Mouse (Mus musculus) left cerebral cortex, postnatal 10 days (tissue): ENCODE results near the gene 2610507B11Rik. TPM values are rescaled to one million over a fixed set of nuclear protein-coding genes. Genes with fewer than 3 reads are reported as not detected.

Source experiments
- DNase-seq, 2 experiments: peaks; one replicate each; pipeline ENCODE4 v3.0.0; 2021 to 2022; ENCODE audit warnings: low spot score in 2 of 2, mixed read lengths in 1 of 2; ENCODE audit errors: extremely low spot score in 1 of 2
- intact Hi-C: fragments of 180-260 bp; cut with DNase I; formaldehyde crosslinking; loops from one replicate; pipeline ENCODE4 v1.15.1; 2025
- total RNA-seq, 2 experiments: library from RNA; stranded (reverse); gene quantifications; 2 replicates each; pipeline ENCODE4 v1.2.3; 2021

The 2610507B11Rik gene
- total RNA-seq, 2 experiments from 2014 or later: 161 to 169 TPM

- intact Hi-C loops: no loop called here
- DNase-seq: peak; percentile 94 to 98
Measured at GRCm38 (mm10) chr11:78327634-78328511, 66.3 kb downstream of the 2610507B11Rik start, which contains the start of gene Pigs. Gene Pigs, plus strand, starts transcription at chr11:78328415.

- intact Hi-C loops: no loop called here
- DNase-seq: no peak
Measured at GRCm38 (mm10) chr11:78328512-78329056, 67.0 kb downstream of the 2610507B11Rik start.

- DNase-seq: no peak
- intact Hi-C loops: no loop called here
Measured at GRCm38 (mm10) chr11:78332676-78333075, 71.1 kb downstream of the 2610507B11Rik start.

GRCm38 (mm10) chr11:78333992-78334391 lies 72.4 kb downstream of the 2610507B11Rik start:
- DNase-seq: no peak
- intact Hi-C loops: no loop called here

- no peak for DNase-seq
- intact Hi-C loops: loop anchor here (5.0 kb wide), 2 partner anchors 50 to 70 kb away; no protein-coding TSS in a partner anchor
Measured at GRCm38 (mm10) chr11:78337040-78337439, 75.5 kb downstream of the 2610507B11Rik start.

Other genes with a start within 250 kb of the 2610507B11Rik start
- 10 to 100 TPM; 22.6 to 24.6 TPM for gene Dhrs13, start 229.5 kb upstream of the 2610507B11Rik start, total RNA-seq
- gene Flot2, start 223.8 kb upstream of the 2610507B11Rik start, total RNA-seq: 100 to 1,000 TPM; 148 TPM
- 10 to 100 TPM; 16.7 to 18.5 TPM for gene Eral1, start 181.4 kb upstream of the 2610507B11Rik start, total RNA-seq
- 10 to 100 TPM; 26.1 to 26.6 TPM for gene Fam222b, start 167.1 kb upstream of the 2610507B11Rik start, total RNA-seq
- gene Traf4, start 96.2 kb upstream of the 2610507B11Rik start, total RNA-seq: 10 to 100 TPM; 31.0 to 32.6 TPM
- 1 to 10 TPM; 4.8 to 5.8 TPM for gene Nek8, start 85.1 kb upstream of the 2610507B11Rik start, total RNA-seq
- gene Tlcd1, start 85.0 kb upstream of the 2610507B11Rik start, total RNA-seq: 10 to 100 TPM; 23.8 to 27.9 TPM
- 100 to 1,000 TPM; 802 to 805 TPM for gene Rpl23a, start 78.2 kb upstream of the 2610507B11Rik start, total RNA-seq
- 10 to 100 TPM; 37.0 to 39.8 TPM for gene Rab34, start 73.3 kb upstream of the 2610507B11Rik start, total RNA-seq
- 1 to 10 TPM; 3.6 to 4.7 TPM for gene Proca1, start 68.4 kb upstream of the 2610507B11Rik start, total RNA-seq
- 10 to 100 TPM; 60.5 to 65.2 TPM for gene Sdf2, start 16.0 kb upstream of the 2610507B11Rik start, total RNA-seq
- gene Supt6, start 15.8 kb upstream of the 2610507B11Rik start, total RNA-seq: 10 to 100 TPM; 86.3 to 87.6 TPM
- gene BC030499, start 29.1 kb downstream of the 2610507B11Rik start, total RNA-seq: 1 to 10 TPM; 1.6 TPM
- gene Spag5, start 39.8 kb downstream of the 2610507B11Rik start, total RNA-seq: 1 to 10 TPM; 3.1 to 3.9 TPM
- gene Aldoc, start 61.2 kb downstream of the 2610507B11Rik start, total RNA-seq: 100 to 1,000 TPM; 291 to 324 TPM
- 10 to 100 TPM; 72.3 to 76.6 TPM for gene Pigs, start 66.7 kb downstream of the 2610507B11Rik start, total RNA-seq
- gene Unc119, start 81.7 kb downstream of the 2610507B11Rik start, total RNA-seq: 10 to 100 TPM; 34.6 to 35.8 TPM
- not detected for gene Foxn1, start 124.8 kb downstream of the 2610507B11Rik start, total RNA-seq
- gene Slc13a2, start 160.5 kb downstream of the 2610507B11Rik start, total RNA-seq: not detected
- 1 to 10 TPM; 8.7 to 9.6 TPM for gene Slc46a1, start 203.9 kb downstream of the 2610507B11Rik start, total RNA-seq
- 10 to 100 TPM; 51.2 to 59.2 TPM for gene Sarm1, start 236.0 kb downstream of the 2610507B11Rik start, total RNA-seq
- gene Vtn, start 237.3 kb downstream of the 2610507B11Rik start, total RNA-seq: 10 to 100 TPM; 74.5 to 75.4 TPM
- 1 to 10 TPM in 1 of 2 experiments, under 1 TPM in 1; 0.61 to 1.1 TPM for gene Sebox, start 241.7 kb downstream of the 2610507B11Rik start, total RNA-seq